Mouse (Mus musculus) urinary bladder, postnatal 25 days (tissue): ENCODE measurements around the gene Igf2bp1.

Experiments used
- DNase-seq: peaks from one replicate; pipeline ENCODE4 v3.0.0; 2022; ENCODE audit warnings: low spot score

Gene Igf2bp1

GRCm38 (mm10) chr11:96006852-96007515 is 1.2 kb upstream of the Igf2bp1 start:
- DNase-seq: peak; percentile 26

GRCm38 (mm10) chr11:96006367-96006851 is 669 bp upstream of the Igf2bp1 start:
- no peak for DNase-seq

- DNase-seq: peak; percentile 31
These were observed 842 bp downstream of the Igf2bp1 start for GRCm38 (mm10) chr11:96004793-96005402.

- peak; percentile 19 for DNase-seq
These were observed 1.6 kb downstream of the Igf2bp1 start for GRCm38 (mm10) chr11:96003969-96004792.

GRCm38 (mm10) chr11:96003100-96003900 is 2.4 kb downstream of the Igf2bp1 start:
- no peak for DNase-seq

GRCm38 (mm10) chr11:95994151-95994550 is 11.6 kb downstream of the Igf2bp1 start:
- DNase-seq: no peak

GRCm38 (mm10) chr11:95990886-95991708 is 14.6 kb downstream of the Igf2bp1 start:
- peak; percentile 25 for DNase-seq

- no peak for DNase-seq
These were observed 15.3 kb downstream of the Igf2bp1 start for GRCm38 (mm10) chr11:95990431-95990830.

GRCm38 (mm10) chr11:95989864-95990263 is 15.9 kb downstream of the Igf2bp1 start:
- no peak for DNase-seq

- peak; percentile 74 for DNase-seq
These were observed 17.2 kb downstream of the Igf2bp1 start for GRCm38 (mm10) chr11:95988533-95988932.

GRCm38 (mm10) chr11:95987854-95988447 is 17.8 kb downstream of the Igf2bp1 start:
- no peak for DNase-seq

GRCm38 (mm10) chr11:95982475-95982874 is 23.3 kb downstream of the Igf2bp1 start:
- no peak for DNase-seq

GRCm38 (mm10) chr11:95981804-95982203 is 23.9 kb downstream of the Igf2bp1 start:
- DNase-seq: no peak

- no peak for DNase-seq
These were observed 24.9 kb downstream of the Igf2bp1 start for GRCm38 (mm10) chr11:95980762-95981418.

- DNase-seq: no peak
These were observed 27.3 kb downstream of the Igf2bp1 start for GRCm38 (mm10) chr11:95978487-95978886.

- DNase-seq: no peak
These were observed 29.4 kb downstream of the Igf2bp1 start for GRCm38 (mm10) chr11:95976290-95976689.

- no peak for DNase-seq
These were observed 30.0 kb downstream of the Igf2bp1 start for GRCm38 (mm10) chr11:95975694-95976093.

- no peak for DNase-seq
These were observed 32.6 kb downstream of the Igf2bp1 start for GRCm38 (mm10) chr11:95973187-95973586.

- DNase-seq: no peak
These were observed 42.4 kb downstream of the Igf2bp1 start for GRCm38 (mm10) chr11:95963304-95963703.

GRCm38 (mm10) chr11:95959152-95959551 is 46.6 kb downstream of the Igf2bp1 start:
- no peak for DNase-seq
